Mouse (Mus musculus) myocyte (in vitro differentiated cells): ENCODE measurements around the gene Pafah1b1.

Experiments used
- MYOG ChIP-seq, 3 experiments: IDR thresholded peaks; one replicate each; pipeline ENCODE4 v1.6.1; 2011; ENCODE audit warnings: control low read depth in 2 of 3, low read depth in 2 of 3, mild to moderate bottlenecking in 2 of 3; ENCODE audit not compliant: insufficient read length in 2 of 3, control insufficient read depth in 1 of 3, insufficient read depth in 1 of 3
- POLR2A ChIP-seq: IDR thresholded peaks from one replicate; pipeline ENCODE4 v1.6.1; 2011; ENCODE audit warnings: low read depth, mild to moderate bottlenecking, control low read depth, moderate library complexity; ENCODE audit not compliant: insufficient read length
- POLR2AphosphoS2 ChIP-seq: IDR thresholded peaks from one replicate; pipeline ENCODE4 v1.6.1; 2011; ENCODE audit warnings: low read depth, control low read depth; ENCODE audit not compliant: insufficient read length
- SRF ChIP-seq: IDR thresholded peaks from one replicate; pipeline ENCODE4 v1.6.1; 2011; ENCODE audit warnings: low read depth; ENCODE audit not compliant: control insufficient read depth, insufficient read length
- USF1 ChIP-seq: IDR thresholded peaks from one replicate; pipeline ENCODE4 v1.6.1; 2011; ENCODE audit warnings: low read depth, mild to moderate bottlenecking, control low read depth, moderate library complexity

- TF ChIP-seq MYOG (IDR thresholded peaks at IDR 0.05; ENCODE audit: control insufficient read depth in 1 of 3, insufficient read depth in 1 of 3, insufficient read length in 2 of 3, low read depth in 2 of 3) = no peak
- no peak for TF ChIP-seq SRF
- TF ChIP-seq POLR2A = no peak
- no peak for TF ChIP-seq USF1
- TF ChIP-seq POLR2AphosphoS2 = no peak
Observed at GRCm38 (mm10) chr11:74763960-74764625, 39.6 kb upstream of the Pafah1b1 start.
